Mouse (Mus musculus): Measurements from ENCODE around the gene Dennd2c.

Gene Dennd2c

GRCm38 (mm10) chr3:103102454-103103390 is at the start of gene Dennd2c:
Gene Dennd2c, plus strand, starts transcription at chr3:103102604.
- peak; percentile 84 for DNase-seq (ENCODE audit: low read depth)

DNA sequence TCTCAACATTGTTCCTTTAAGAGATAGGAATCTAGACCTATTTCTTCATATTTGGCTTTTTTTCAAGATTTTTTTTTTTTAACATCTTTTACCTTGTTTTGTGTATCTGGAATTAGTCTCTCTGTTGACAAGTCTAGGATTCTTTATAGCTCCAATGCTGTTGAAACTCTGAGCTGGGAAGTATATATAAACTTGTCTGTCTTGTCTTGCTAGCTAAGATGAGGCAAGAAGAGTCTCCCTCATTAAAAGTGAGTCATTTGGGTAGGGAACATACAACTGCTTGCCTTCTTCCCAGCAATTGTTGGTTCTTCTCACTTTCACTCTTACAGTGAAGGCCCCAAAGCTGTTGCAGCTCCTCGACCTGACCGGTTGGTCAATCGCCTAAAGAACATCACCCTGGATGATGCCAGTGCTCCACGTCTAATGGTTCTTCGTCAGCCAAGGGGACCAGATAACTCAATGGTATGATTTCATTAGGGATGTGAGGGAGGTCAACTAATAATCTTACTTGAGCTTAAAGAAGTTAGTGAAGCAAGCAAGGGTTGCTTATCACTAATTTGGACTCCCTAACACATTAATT is 46.3 kb upstream of the Dennd2c start:
- DNase-seq (ENCODE audit: low read depth): no peak

- DNase-seq (ENCODE audit: low read depth): no peak
Observed at GRCm38 (mm10) chr3:103057752-103058151, 44.7 kb upstream of the Dennd2c start.

DNA sequence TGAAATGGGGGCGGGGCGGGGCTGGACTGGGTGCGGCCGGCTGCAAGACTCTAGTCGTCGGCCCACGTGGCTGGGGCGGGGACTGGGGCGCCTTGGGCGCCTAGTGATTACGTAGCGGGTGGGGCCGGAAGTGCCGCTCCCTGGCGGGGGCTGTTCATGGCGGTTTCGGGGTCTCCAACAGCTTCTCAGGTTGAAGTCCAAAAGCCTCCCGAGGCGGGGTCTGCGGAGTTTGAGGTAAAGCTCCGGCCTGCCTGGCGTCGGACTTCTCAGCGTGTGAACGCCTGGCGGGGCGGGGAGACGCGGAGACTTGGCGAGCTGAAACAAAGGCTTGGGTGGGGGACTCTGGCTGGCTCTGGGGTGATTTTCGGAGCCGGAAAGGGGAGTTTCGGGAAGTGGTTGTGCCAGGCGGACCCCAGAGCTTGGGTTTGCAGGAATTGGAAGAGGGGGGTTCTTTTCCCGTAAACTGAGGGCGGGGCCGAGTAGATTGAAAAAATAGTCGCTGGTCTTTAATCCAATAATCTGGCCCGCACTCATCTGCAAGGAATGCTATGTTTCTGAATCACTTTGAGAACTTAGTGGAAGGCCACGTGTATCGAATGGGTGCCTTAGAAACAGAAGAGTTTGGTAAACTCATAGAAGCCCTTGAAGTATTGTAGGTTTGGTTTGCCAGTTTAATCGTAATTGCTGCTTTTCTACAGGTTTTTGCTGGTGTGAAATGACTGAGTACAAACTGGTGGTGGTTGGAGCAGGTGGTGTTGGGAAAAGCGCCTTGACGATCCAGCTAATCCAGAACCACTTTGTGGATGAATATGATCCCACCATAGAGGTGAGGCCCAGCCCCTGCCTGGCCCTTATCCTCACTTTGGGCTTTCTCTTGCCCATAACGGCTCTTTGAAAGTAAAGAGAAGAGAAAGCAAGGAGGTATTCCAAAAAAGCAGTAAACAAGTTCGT is 43.9 kb upstream of the Dennd2c start, which contains the start of gene Nras:
Nras (plus strand) TSS at position 79 of the 951 bp plus-strand sequence.
- DNase-seq (ENCODE audit: low read depth): peak; percentile 92

DNA sequence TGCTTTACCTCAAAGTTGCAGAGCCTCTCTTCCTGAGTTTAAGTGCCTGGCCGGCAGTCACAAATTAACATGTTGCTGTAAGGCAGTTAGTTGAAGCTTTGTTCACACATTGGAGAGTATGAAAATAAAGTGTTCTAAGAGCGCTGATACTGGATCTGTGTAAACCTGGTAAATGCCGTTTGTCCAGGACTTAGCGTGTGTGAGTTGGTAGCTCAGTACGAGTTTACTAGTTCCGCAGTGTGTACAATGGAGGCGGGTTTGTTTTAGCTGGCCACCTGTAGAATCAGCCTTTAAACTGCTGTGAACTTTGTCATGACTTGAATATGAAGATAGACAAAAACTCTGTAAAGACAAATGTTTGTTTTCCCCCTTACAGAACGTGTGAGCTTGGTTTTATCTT is 35.5 kb upstream of the Dennd2c start:
- no peak for DNase-seq (ENCODE audit: low read depth)

- DNase-seq (ENCODE audit: low read depth): no peak
Observed at GRCm38 (mm10) chr3:103068971-103069370, 33.4 kb upstream of the Dennd2c start.

DNA sequence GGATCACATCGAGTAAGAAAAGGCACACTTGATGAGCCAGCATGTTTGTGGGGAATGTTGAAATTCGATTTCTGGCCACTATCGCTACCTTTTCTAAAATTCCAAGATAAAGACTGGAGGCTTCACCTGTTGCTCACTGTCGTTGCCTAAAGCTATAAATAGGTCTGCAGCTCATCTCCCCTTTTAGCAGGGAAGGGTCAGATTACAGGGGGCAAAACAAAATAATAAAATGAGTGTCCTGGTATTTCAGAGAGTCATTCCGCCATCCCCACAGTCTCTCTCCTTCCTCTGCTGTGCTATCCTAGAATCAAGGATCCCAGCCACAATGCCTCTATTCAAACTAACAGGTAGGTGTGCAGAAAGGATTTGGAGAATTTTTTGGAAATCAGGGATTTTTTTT is 28.6 kb upstream of the Dennd2c start, which contains the start of gene Ampd1:
Ampd1 (plus strand) TSS at position 244 of the 400 bp plus-strand sequence.
- DNase-seq (ENCODE audit: low read depth): no peak

DNA sequence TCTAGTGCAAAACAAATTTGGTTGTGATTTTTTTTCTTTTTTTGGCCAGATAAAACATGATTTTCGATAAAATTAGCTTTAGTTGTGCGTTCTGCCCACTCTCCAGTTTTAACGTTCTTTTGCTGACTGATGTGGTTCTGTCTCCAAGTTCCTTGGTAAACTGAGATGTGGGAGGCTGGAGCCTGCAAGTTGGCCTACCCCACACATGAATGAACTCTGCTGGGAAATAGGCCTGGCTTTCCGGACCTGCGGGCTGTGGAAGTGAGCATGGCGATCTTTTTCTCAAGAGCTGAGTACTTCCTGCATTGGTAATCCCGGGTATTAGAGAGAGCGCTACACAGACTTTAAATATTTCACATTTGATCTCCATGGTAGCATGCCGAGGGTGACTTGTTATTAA is 26.5 kb upstream of the Dennd2c start:
- no peak for DNase-seq (ENCODE audit: low read depth)

DNA sequence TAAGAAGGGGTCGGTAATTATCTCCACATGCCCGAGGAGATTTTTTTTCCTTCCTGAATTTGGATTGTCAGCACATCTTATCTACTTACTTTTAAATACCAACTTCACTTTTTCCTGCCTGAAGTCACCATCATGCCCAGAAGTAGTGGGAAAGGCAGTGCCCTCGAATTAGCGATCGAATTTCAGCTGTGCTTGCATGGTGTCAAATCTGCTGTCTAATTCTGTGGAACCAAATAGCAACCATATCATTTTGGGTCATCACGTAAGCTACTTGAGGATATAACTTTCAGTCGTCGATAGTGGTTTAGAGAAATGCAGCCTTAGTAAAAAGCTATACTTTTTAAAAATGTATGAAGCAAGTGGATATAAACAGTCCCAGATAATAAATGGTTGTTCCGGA is 25.9 kb upstream of the Dennd2c start:
- no peak for DNase-seq (ENCODE audit: low read depth)

- DNase-seq (ENCODE audit: low read depth): no peak
Observed at GRCm38 (mm10) chr3:103079301-103079700, 23.1 kb upstream of the Dennd2c start.

- DNase-seq (ENCODE audit: low read depth): no peak
Observed at GRCm38 (mm10) chr3:103081051-103081450, 21.4 kb upstream of the Dennd2c start.

DNA sequence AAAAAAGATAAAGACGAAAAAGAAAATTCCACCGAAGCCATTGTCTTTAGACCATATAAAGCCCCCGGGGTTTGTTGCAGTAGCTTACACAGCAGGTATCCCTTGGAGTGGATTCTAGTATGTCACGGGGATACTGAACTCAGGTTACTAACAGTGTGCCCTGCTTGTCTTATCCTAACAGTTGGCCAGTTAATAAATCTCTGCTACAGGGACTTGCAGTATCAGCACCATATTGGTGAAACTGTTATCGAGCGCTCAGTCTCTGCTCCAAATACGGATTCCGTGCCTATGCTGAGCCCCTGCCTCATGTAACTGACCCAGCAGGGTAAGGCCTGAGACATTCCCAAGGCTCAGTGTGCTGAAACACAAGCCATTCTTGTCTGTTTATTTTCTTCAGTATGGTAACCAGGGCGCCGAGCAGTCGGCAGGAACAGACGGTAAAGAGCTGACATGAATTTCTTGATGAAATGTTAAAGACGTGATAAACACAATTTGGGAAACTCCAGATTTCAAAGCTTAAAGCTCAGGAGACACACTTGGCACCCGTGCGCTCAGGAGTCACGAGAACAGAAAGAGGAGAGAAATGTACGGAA is 20.4 kb upstream of the Dennd2c start:
- DNase-seq (ENCODE audit: low read depth): no peak

- DNase-seq (ENCODE audit: low read depth): no peak
Observed at GRCm38 (mm10) chr3:103082761-103083160, 19.6 kb upstream of the Dennd2c start.

DNA sequence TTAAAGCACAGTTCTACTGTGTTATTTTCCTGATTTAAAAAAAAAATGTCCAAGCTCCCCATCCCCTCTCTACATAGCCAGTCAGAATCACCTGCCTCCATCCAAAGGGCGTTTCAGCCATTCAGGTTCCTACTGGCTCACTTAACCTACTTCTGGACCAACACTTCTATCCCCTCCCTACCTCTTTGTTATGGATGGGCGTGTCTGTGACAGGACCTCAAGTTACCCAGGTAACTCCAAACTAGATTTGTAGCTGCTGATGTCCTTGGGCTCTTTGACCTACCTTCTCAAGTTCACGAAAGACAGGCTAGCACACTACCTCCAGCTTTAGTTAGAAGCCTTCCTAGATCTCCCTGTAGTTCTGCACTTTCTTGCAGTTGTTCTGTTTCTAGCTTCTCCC is 16.4 kb upstream of the Dennd2c start:
- no peak for DNase-seq (ENCODE audit: low read depth)

GRCm38 (mm10) chr3:103091753-103092152 is 10.7 kb upstream of the Dennd2c start:
- DNase-seq (ENCODE audit: low read depth): no peak

DNA sequence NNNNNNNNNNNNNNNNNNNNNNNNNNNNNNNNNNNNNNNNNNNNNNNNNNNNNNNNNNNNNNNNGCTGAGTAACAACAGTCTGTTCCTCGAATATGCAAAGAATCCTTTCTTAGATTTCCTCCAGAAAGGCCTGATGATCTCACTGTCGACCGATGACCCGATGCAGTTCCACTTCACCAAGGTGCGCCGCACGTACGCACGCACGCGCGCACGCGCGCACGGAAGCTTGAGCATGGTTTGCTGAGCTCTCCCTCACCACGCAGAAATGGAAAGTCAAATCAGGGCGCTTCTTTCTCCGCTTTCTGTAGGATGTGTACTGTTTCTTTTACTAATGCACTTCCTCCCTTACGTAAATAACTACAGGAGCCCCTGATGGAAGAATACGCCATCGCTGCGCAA is 3.7 kb upstream of the Dennd2c start:
- no peak for DNase-seq (ENCODE audit: low read depth)

DNA sequence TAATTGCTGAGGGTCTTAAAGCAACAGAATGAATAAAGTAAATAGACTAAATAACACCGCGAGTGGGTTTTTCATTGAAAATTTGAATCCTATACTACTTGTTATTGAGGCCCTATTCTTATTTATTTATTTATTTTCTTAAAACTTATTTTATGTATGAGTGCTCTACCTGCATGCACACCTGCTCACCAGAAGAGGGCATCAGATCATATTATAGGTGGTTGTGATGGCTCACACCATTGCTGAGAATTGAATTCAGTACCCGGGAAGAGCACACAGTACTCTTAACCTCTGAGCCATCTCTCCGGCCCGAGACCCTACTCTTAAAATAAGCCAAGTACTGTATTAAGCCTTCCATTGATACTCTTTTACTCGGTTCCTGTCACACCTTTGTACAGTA is 2.7 kb upstream of the Dennd2c start:
- no peak for DNase-seq (ENCODE audit: low read depth)

DNA sequence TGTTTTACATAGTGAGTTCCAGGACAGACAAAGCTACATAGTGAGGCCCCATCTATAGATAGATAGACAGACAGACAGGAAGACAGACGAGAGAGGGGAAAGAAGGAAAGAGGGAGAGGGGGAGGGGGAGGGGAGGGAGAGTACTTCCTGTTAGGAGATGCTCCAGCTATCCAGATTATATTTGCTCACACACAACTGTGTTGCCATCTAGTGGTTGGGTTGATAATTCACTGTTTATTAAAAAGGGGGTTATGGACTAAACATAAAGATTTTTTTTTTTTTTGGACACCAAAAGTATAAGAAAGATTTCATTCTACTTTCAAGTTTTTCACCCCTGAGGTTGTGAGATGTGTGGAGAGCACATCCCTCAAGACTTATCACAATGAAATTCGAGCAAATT is 1.7 kb upstream of the Dennd2c start:
- no peak for DNase-seq (ENCODE audit: low read depth)

DNA sequence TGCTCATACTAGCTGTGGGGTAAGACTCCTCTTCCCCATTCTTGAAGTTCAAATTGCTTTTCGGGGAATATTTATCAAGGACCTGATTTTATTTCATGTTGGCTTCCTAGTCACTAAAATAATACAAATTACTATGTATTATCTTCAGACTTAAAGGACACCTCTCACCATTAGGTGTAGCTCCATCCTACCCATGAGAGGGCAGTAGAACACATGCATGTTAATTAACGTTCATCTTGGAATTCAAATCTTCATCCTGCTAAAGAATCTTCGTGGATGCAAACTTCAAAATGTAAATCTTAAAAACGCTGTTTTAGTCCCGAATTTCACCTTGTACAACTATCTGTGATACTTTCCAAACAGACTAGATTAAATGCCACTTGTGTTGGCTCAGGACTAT is 1.2 kb upstream of the Dennd2c start:
- DNase-seq (ENCODE audit: low read depth): no peak

GRCm38 (mm10) chr3:103101909-103102308 is 495 bp upstream of the Dennd2c start:
- DNase-seq (ENCODE audit: low read depth): no peak

DNA sequence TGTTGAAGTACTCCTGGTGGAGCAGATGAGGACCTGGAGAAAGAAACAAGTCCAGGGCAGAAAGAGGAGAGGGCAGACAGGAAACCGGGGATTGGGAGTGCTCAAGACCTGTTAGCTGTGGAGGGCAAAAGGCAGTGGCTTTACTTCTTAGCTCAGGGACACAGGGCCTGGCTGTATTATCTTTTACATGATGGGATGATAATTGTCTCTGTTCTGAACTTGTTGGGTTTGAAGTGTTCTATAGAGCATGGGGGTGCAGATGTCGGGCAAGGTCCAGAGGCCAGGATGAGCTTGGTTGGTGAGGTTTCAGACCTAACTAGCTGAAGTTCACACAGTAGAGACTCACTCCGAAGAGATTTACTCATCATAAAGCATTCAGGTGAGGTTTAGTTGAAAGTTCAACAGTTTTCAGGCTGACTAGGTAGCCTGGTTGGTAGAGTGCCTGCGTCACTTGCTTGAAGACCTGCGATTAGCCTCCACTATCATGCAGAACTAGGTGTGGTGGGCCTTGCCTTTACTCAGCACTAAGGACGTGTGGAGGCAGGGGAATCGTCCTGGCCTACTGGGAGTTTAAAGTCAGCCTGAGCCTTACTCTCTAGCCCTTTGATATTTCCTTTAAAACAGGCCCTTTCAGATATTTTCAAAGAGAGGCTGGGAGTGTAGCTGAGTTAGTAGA is 5.3 kb downstream of the Dennd2c start:
- no peak for DNase-seq (ENCODE audit: low read depth)
